Mouse (Mus musculus): Measurements from ENCODE around the gene Rptor. TPM values are rescaled to one million over a fixed set of nuclear protein-coding genes. Genes with fewer than 3 reads are reported as not detected.

Rptor gene
- total RNA-seq, 2 experiments from 2014 or later: 57.5 to 62.0 TPM

GRCm38 (mm10) chr11:119715841-119716596, 113.3 kb downstream of the Rptor start:
- intact Hi-C loops (cut with DNase I): no loop called here
- no peak for DNase-seq (ENCODE audit: low spot score in 2 of 2)

- intact Hi-C loops (cut with DNase I): no loop called here
- no peak for DNase-seq (ENCODE audit: low spot score in 2 of 2)
These were observed 115.4 kb downstream of the Rptor start for GRCm38 (mm10) chr11:119718115-119718514.

- DNase-seq (ENCODE audit: low spot score in 2 of 2): no peak
- intact Hi-C loops (cut with DNase I): no loop called here
These were observed 117.7 kb downstream of the Rptor start for GRCm38 (mm10) chr11:119720101-119721048.

GRCm38 (mm10) chr11:119724709-119725108, 122.0 kb downstream of the Rptor start:
- no peak for DNase-seq (ENCODE audit: low spot score in 2 of 2)
- intact Hi-C loops (cut with DNase I): no loop called here

- DNase-seq (ENCODE audit: low spot score in 2 of 2): no peak
- intact Hi-C loops (cut with DNase I): no loop called here
These were observed 128.7 kb downstream of the Rptor start for GRCm38 (mm10) chr11:119731382-119731781.

GRCm38 (mm10) chr11:119732362-119732761, 129.7 kb downstream of the Rptor start:
- DNase-seq (ENCODE audit: low spot score in 2 of 2): no peak
- intact Hi-C loops (cut with DNase I): no loop called here

- intact Hi-C loops (cut with DNase I): no loop called here
- DNase-seq (ENCODE audit: low spot score in 2 of 2): peak in 1 of 2 experiments; percentile 25
These were observed 130.4 kb downstream of the Rptor start for GRCm38 (mm10) chr11:119732961-119733656.

GRCm38 (mm10) chr11:119733657-119733990, 130.9 kb downstream of the Rptor start:
- intact Hi-C loops (cut with DNase I): no loop called here
- no peak for DNase-seq (ENCODE audit: low spot score in 2 of 2)

- intact Hi-C loops (cut with DNase I): no loop called here
- no peak for DNase-seq (ENCODE audit: low spot score in 2 of 2)
These were observed 132.4 kb downstream of the Rptor start for GRCm38 (mm10) chr11:119735152-119735551.

- intact Hi-C loops (cut with DNase I): no loop called here
- peak; percentile 35 to 70 for DNase-seq (ENCODE audit: low spot score in 2 of 2)
These were observed 136.5 kb downstream of the Rptor start for GRCm38 (mm10) chr11:119738990-119739846.

- intact Hi-C loops (cut with DNase I): no loop called here
- DNase-seq (ENCODE audit: low spot score in 2 of 2): no peak
These were observed 138.7 kb downstream of the Rptor start for GRCm38 (mm10) chr11:119741401-119741800.

- intact Hi-C loops (cut with DNase I): no loop called here
These were observed 141.7 kb downstream of the Rptor start for GRCm38 (mm10) chr11:119744436-119744835.

GRCm38 (mm10) chr11:119745333-119745732, 142.6 kb downstream of the Rptor start:
- no peak for DNase-seq (ENCODE audit: low spot score in 2 of 2)
- intact Hi-C loops (cut with DNase I): no loop called here

More at GRCm38 (mm10) chr11:119744436-119744835, 141.7 kb downstream of the Rptor start:
- DNase-seq (ENCODE audit: low spot score in 2 of 2): no peak

GRCm38 (mm10) chr11:119754459-119754858, 151.8 kb downstream of the Rptor start:
- DNase-seq (ENCODE audit: low spot score in 2 of 2): no peak
- intact Hi-C loops (cut with DNase I): no loop called here

- intact Hi-C loops (cut with DNase I): no loop called here
- no peak for DNase-seq (ENCODE audit: low spot score in 2 of 2)
These were observed 155.5 kb downstream of the Rptor start for GRCm38 (mm10) chr11:119758214-119758613.

GRCm38 (mm10) chr11:119758705-119759327, 156.1 kb downstream of the Rptor start:
- intact Hi-C loops (cut with DNase I): no loop called here
- DNase-seq (ENCODE audit: low spot score in 2 of 2): no peak

- intact Hi-C loops (cut with DNase I): no loop called here
- peak in 1 of 2 experiments; percentile 43 for DNase-seq (ENCODE audit: low spot score in 2 of 2)
These were observed 160.2 kb downstream of the Rptor start for GRCm38 (mm10) chr11:119762911-119763310.

- no peak for DNase-seq (ENCODE audit: low spot score in 2 of 2)
- intact Hi-C loops (cut with DNase I): no loop called here
These were observed 163.3 kb downstream of the Rptor start for GRCm38 (mm10) chr11:119766023-119766422.

All from left cerebral cortex, postnatal 25 days (tissue).